Mouse (Mus musculus): Measurements from ENCODE around the gene Fgfr2. TPM values are rescaled to one million over a fixed set of nuclear protein-coding genes. Genes with fewer than 3 reads are reported as not detected.
A peak's percentile ranks its signal among the peaks of the same experiment; 100 is the strongest.

Gene Fgfr2
- total RNA-seq, 2 experiments from 2014 or later = 44.0 to 52.8 TPM

DNA sequence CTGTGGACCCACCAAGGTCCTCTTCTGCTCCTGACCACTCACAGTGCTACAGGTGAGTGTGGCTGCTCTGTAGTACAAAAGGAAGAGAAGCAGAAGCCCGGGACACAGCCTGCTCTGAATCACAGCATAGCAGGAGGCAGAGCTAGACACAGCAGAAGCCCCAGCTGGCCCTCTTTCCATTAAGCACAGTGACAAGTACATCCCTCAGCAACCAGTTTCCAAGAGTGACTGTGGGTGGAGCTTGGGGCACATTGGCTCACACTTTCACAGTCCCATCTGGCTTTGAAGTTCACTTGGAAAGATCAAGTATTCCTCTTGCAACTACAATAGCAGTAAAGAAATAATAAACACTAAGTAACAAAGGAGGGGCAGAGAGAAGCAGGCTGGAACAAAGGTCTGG, 838.4 kb downstream of the Fgfr2 start:
- DNase-seq (ENCODE audit: low spot score in 2 of 2) = peak; percentile 42 to 56

DNA sequence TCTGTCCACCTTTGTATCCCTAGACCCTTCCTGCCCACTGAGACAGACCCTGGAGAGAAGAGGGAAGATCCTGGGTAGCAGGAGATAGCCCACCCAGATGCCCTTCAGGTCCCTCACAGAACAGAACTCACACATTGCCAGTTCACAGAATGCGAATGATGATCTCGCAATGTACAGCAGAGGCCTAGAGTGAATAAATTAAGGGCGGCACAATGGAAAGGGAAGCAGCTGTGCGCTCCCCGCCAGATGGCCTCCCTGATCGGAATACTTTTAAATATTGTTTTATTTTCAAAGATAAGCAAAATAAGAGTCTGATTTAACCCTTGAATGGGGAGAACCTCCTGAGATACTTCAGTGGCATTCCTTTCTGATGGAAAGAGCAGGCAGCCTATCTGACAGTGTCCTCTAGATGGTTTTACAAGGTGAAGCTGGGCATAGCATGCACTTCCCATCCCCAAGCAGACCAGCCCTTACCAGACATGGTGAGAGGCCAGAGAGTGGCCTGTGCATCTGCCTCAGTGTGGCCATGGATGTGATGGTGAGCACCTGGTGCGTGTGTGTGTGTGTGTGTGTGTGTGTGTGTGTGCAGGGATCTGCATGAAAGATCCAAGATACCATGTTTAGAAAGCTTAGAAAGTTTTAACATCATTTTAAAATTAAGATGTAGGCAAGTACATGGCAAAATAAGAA, 839.0 kb downstream of the Fgfr2 start:
- peak in 1 of 2 experiments; percentile 26 for DNase-seq (ENCODE audit: low spot score in 2 of 2)

DNA sequence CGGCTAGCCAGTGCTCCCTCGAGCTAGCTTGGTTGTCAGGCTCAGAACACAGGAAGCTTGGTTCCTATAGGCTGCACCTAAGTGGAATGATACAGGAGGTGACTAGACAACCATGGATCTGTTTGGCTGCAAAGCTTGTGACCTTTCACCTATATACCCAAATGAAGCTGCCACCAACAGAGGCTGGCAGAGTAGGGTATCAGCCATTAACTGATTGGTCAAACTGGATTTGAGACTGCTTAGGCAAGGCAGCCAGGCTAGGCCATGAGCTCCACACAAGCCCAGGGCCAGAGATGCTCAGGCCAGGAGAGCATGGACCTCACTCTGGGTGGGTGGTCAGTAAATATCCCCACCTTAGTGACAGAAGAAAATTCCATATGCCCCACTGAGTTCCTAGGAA, 840.6 kb downstream of the Fgfr2 start:
- no peak for DNase-seq (ENCODE audit: low spot score in 2 of 2)

GRCm38 (mm10) chr7:132282161-132282560, 841.0 kb downstream of the Fgfr2 start:
- DNase-seq (ENCODE audit: low spot score in 2 of 2) = no peak

GRCm38 (mm10) chr7:132281753-132282152, 841.4 kb downstream of the Fgfr2 start:
- DNase-seq (ENCODE audit: low spot score in 2 of 2) = peak in 1 of 2 experiments; percentile 28

- DNase-seq (ENCODE audit: low spot score in 2 of 2) = no peak
Measured at GRCm38 (mm10) chr7:132278658-132279057, 844.5 kb downstream of the Fgfr2 start.

GRCm38 (mm10) chr7:132276287-132276686, 846.9 kb downstream of the Fgfr2 start:
- DNase-seq (ENCODE audit: low spot score in 2 of 2) = no peak

DNA sequence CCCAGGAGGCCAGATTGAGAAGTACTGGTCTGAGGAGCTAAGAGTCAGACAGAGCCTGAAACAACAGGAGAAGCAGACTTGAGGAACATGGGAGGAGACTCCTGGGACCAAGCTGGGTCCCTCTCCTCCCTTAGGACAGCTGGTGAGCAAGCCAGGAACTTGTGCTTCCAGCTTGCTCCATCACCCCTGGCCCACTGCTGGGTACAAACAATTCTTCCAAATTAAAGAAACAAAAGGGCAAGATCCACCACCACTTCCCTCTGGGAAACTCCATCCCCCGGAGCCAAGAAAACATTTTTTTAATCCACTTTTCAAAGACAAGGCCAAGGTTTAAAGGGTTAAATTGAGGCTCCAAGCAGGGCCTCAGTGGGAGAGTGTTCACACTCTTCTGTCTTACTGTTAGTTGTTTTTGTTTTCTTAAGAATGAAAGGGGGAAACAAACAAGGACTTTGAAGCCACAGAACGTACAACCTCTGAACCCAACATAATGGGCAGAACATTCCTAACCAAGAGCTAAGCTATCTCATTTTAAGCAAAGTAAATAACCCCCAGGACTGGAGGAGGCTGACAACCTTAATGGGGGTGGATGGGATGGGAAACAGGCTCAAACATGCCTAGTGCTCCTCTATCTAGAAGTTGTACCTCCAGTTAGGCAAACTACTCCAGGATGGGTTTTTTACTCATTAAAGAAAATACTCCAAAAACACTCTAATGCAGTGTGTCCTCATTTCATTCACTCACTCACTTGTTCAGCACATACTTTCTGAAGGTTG, 849.2 kb downstream of the Fgfr2 start:
- no peak for DNase-seq (ENCODE audit: low spot score in 2 of 2)

DNA sequence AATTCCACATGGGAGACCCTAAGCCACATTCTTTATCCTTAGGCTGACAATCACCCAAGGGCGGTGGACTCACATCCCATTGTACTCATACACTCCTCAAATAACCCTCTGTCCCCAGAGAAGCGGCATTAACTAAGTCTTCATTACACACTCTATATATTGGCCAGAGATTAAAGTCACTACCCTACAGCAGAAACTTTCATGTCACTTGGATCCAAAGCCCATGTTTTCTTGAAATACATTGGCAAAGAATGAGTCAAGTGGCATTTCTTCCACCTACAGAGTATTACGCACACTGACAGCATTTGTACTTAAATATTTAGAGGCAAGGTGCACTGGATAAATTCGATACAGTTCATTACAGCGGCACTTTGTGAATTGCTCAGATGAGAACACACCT, 850.2 kb downstream of the Fgfr2 start:
- no peak for DNase-seq (ENCODE audit: low spot score in 2 of 2)

GRCm38 (mm10) chr7:132270364-132270763, 852.8 kb downstream of the Fgfr2 start:
- DNase-seq (ENCODE audit: low spot score in 2 of 2) = no peak

GRCm38 (mm10) chr7:132269661-132270060, 853.5 kb downstream of the Fgfr2 start:
- DNase-seq (ENCODE audit: low spot score in 2 of 2) = no peak

GRCm38 (mm10) chr7:132267721-132268498, 855.2 kb downstream of the Fgfr2 start:
- DNase-seq (ENCODE audit: low spot score in 2 of 2) = no peak

DNA sequence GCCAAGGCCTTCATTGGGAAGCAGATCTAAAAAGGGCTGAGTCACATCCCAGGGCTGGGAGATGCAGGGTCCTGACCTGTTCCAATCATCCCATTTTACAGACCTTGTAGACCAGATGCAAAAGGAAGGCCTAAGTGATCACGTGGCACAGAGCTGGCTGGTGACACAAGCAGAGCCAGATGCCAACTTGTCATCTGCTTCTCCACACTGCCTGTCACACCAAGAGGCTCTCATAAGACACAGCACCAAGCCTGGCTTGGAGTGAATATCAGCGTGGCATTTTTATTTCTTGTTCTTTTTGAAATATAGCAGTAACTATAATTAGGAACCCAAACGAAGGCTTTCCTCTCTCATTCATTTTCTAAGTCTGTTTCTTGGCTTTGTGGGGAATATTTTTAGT, 858.4 kb downstream of the Fgfr2 start:
- no peak for DNase-seq (ENCODE audit: low spot score in 2 of 2)

- DNase-seq (ENCODE audit: low spot score in 2 of 2) = no peak
Measured at GRCm38 (mm10) chr7:132263186-132263585, 860.0 kb downstream of the Fgfr2 start.

DNA sequence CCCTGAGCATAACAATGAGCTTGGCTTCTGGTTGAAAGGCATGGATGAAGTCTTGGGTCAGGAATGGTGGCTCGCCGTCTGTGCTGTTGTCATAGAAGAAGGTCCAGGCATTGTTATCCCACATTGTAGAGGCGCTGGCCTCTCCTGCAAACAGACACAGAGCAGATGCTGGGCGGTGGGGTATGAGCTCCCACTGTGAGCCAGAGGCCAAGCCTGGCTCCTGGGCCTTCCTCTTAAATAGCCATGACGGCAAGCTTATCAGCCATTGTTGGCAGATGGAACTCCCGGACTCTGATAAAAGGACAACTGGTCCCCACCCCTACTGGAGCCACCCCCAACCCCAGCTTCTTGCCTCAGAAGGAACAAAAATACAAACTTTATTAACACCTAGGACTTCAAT, 860.5 kb downstream of the Fgfr2 start:
- DNase-seq (ENCODE audit: low spot score in 2 of 2) = no peak

GRCm38 (mm10) chr7:132261885-132262284, 861.3 kb downstream of the Fgfr2 start:
- no peak for DNase-seq (ENCODE audit: low spot score in 2 of 2)

DNA sequence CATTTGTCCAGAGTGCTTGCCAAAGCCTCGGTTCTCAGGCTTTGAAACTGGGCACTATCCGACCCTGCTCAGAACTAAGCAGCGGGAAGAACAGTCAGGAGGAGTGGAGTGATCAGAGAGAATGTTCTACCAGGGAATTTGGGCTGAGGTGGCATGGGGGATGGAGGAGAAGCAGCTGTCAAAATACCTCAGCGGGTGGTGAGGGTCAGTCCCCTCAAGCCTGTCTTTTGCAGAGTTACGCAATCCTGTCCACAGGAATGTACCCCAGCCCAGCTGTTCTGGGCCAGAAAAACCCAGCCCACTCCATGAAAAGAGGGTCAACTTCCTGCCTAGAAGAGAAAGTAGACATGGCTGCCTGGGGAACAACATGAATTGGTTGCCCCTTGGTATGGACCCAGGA, 862.5 kb downstream of the Fgfr2 start:
- DNase-seq (ENCODE audit: low spot score in 2 of 2) = no peak

GRCm38 (mm10) chr7:132258817-132259216, 864.3 kb downstream of the Fgfr2 start:
- DNase-seq (ENCODE audit: low spot score in 2 of 2) = no peak

DNA sequence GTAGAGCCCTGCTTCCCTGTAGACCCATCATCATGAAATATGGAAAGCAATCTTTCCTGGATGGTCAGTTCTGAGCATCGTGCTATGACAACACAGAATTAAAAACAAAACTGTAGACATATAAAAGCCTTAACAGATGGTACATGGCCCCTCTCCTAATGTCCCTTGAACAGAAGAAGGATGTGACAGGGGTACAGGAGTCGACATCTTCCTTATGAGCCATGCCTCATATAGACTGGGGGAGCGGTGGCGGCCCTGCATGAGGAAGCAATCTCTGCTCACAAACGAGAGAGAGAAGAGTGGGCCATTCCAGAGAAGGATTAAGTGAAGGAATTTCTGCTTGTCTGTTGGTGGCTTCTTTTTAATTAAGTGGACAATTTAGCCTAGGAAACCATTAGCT, 864.9 kb downstream of the Fgfr2 start:
- DNase-seq (ENCODE audit: low spot score in 2 of 2) = no peak

GRCm38 (mm10) chr7:132253513-132253912, 869.6 kb downstream of the Fgfr2 start:
- DNase-seq (ENCODE audit: low spot score in 2 of 2) = peak; percentile 66 to 80

- no peak for DNase-seq (ENCODE audit: low spot score in 2 of 2)
Measured at GRCm38 (mm10) chr7:132253078-132253477, 870.1 kb downstream of the Fgfr2 start.

GRCm38 (mm10) chr7:132249563-132250119, 873.5 kb downstream of the Fgfr2 start:
- DNase-seq (ENCODE audit: low spot score in 2 of 2) = no peak

Measured in left cerebral cortex, adult 18-20 months (tissue).